Mouse (Mus musculus): Measurements from ENCODE around the gene Cacna1e. TPM values are rescaled to one million over a fixed set of nuclear protein-coding genes. Genes with fewer than 3 reads are reported as not detected.

Gene Cacna1e
- polyA plus RNA-seq, 1 experiment, result 51.9 TPM

- WGBS, result 88% methylated on average over 2 of the region's 2 CpGs
These were observed 408.6 kb downstream of the Cacna1e start for GRCm38 (mm10) chr1:154475706-154476105.

GRCm38 (mm10) chr1:154474156-154474555 is 410.1 kb downstream of the Cacna1e start:
- no peak overlapping the region for H3K4me3 ChIP-seq (replicated peaks; ENCODE audit: insufficient read depth, low read depth, low read length)
- no peak for DNase-seq
- no peaks in the 10 kb centered on the region for H3K27me3 ChIP-seq (ENCODE audit: control insufficient read depth, insufficient read depth, low read length)
- no peaks in the 10 kb centered on the region; the same call in 1 of the 2 replicates for H3K4me1 ChIP-seq (ENCODE audit: control insufficient read depth, insufficient read depth, low read length)
- no peak overlapping the region for H3K27ac ChIP-seq (ENCODE audit: insufficient read depth, low read length)
- WGBS, result 76% methylated on average over 4 of the region's 4 CpGs
- no peak for TF ChIP-seq POLR2A (IDR thresholded peaks at IDR 0.05; ENCODE audit: borderline replicate concordance, insufficient read depth, low read length)
- no peak for TF ChIP-seq CTCF (IDR thresholded peaks at IDR 0.05; ENCODE audit: borderline replicate concordance, insufficient read depth, low read depth, low read length)

More at GRCm38 (mm10) chr1:154475706-154476105, 408.6 kb downstream of the Cacna1e start:
- TF ChIP-seq POLR2A (IDR thresholded peaks at IDR 0.05; ENCODE audit: borderline replicate concordance, insufficient read depth, low read length) (no peak), CTCF (IDR thresholded peaks at IDR 0.05; ENCODE audit: borderline replicate concordance, insufficient read depth, low read depth, low read length) (no peak)
- no peaks in the 10 kb centered on the region for H3K27me3 ChIP-seq (ENCODE audit: control insufficient read depth, insufficient read depth, low read length)
- no peak overlapping the region for H3K4me3 ChIP-seq (replicated peaks; ENCODE audit: insufficient read depth, low read depth, low read length)
- no peak for DNase-seq
- no peak overlapping the region for H3K27ac ChIP-seq (ENCODE audit: insufficient read depth, low read length)
- no peaks in the 10 kb centered on the region; the same call in 1 of the 2 replicates for H3K4me1 ChIP-seq (ENCODE audit: control insufficient read depth, insufficient read depth, low read length)

DNA sequence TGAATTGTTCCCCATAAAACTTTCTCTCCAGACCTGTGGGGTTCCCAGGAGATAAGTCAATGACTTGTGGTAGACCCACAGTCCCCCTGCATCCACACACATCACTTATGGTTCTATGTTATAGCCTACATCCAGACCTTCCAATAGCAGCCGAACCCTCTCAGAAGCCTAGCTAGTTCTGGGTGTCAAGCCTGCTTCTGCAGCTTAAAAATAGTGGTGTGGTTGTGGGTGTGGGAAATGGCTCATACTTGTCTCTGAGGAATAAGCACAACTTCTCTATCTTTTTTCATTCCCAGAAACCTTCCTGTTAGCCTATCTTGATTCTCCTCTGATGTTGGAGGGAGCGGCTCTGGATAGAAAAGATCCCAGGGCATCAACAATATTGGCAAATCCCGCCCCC is 417.0 kb downstream of the Cacna1e start:
- no peak for DNase-seq
- no peak overlapping the region for H3K4me3 ChIP-seq (replicated peaks; ENCODE audit: insufficient read depth, low read depth, low read length)
- TF ChIP-seq POLR2A (IDR thresholded peaks at IDR 0.05; ENCODE audit: borderline replicate concordance, insufficient read depth, low read length) (no peak), CTCF (IDR thresholded peaks at IDR 0.05; ENCODE audit: borderline replicate concordance, insufficient read depth, low read depth, low read length) (no peak)
- H3K27ac ChIP-seq (ENCODE audit: insufficient read depth, low read length), result no peak overlapping the region
- no peaks in the 10 kb centered on the region for H3K27me3 ChIP-seq (ENCODE audit: control insufficient read depth, insufficient read depth, low read length)
- no peaks in the 10 kb centered on the region; the same call in 1 of the 2 replicates for H3K4me1 ChIP-seq (ENCODE audit: control insufficient read depth, insufficient read depth, low read length)
- 95% methylated on average over 3 of the region's 3 CpGs for WGBS

DNA sequence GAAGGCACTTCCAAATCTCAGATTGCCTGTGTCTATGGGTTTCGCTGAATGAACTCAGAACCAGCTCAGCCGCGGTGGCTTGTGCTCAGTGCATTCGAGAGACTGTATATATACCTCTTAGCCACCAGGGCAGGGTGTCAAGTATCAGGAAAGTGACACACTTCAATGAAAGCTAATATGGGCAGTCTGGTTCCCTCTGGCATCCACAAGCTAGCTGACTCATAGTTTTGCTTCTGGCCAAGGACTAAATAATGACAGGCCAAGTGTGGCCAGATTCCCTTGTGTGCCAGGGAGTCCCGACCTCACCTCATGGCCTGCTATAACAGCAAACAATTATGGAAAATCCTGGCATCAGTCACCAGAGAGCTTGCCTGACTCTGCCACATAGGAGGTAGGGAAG is 422.8 kb downstream of the Cacna1e start:
- WGBS, result 20% methylated on average over 5 of the region's 5 CpGs
- H3K4me1 ChIP-seq (ENCODE audit: control insufficient read depth, insufficient read depth, low read length), result peaks cover 4% of the 10 kb centered on the region; the same call in 1 of the 2 replicates
- TF ChIP-seq CTCF (IDR thresholded peaks at IDR 0.05; ENCODE audit: borderline replicate concordance, insufficient read depth, low read depth, low read length), result peak; percentile 15; the same call in 1 of the 2 replicates
- TF ChIP-seq POLR2A (IDR thresholded peaks at IDR 0.05; ENCODE audit: borderline replicate concordance, insufficient read depth, low read length), result no peak
- H3K4me3 ChIP-seq (replicated peaks; ENCODE audit: insufficient read depth, low read depth, low read length), result no peak overlapping the region
- H3K27ac ChIP-seq (ENCODE audit: insufficient read depth, low read length), result no peak overlapping the region
- H3K27me3 ChIP-seq (ENCODE audit: control insufficient read depth, insufficient read depth, low read length), result no peaks in the 10 kb centered on the region
- peak; percentile 57 to 86 for DNase-seq

- DNase-seq, result no peak
- 92% methylated on average over 7 of the region's 7 CpGs for WGBS
- Histone ChIP-seq H3K4me1 (ENCODE audit: control insufficient read depth, insufficient read depth, low read length) (peaks cover 4% of the 10 kb centered on the region; the same call in 1 of the 2 replicates), H3K27me3 (ENCODE audit: control insufficient read depth, insufficient read depth, low read length) (no peaks in the 10 kb centered on the region), H3K4me3 (replicated peaks; ENCODE audit: insufficient read depth, low read depth, low read length) (no peak overlapping the region), H3K27ac (ENCODE audit: insufficient read depth, low read length) (no peak overlapping the region)
- TF ChIP-seq CTCF (IDR thresholded peaks at IDR 0.05; ENCODE audit: borderline replicate concordance, insufficient read depth, low read depth, low read length), result no peak
- TF ChIP-seq POLR2A (IDR thresholded peaks at IDR 0.05; ENCODE audit: borderline replicate concordance, insufficient read depth, low read length), result no peak
These were observed 424.2 kb downstream of the Cacna1e start for GRCm38 (mm10) chr1:154460067-154460466.

- H3K27ac ChIP-seq (ENCODE audit: insufficient read depth, low read length), result no peak overlapping the region
- H3K27me3 ChIP-seq (ENCODE audit: control insufficient read depth, insufficient read depth, low read length), result no peaks in the 10 kb centered on the region
- TF ChIP-seq CTCF (IDR thresholded peaks at IDR 0.05; ENCODE audit: borderline replicate concordance, insufficient read depth, low read depth, low read length) (no peak), POLR2A (IDR thresholded peaks at IDR 0.05; ENCODE audit: borderline replicate concordance, insufficient read depth, low read length) (no peak)
- WGBS, result 84% methylated on average over 2 of the region's 2 CpGs
- no peak overlapping the region for H3K4me3 ChIP-seq (replicated peaks; ENCODE audit: insufficient read depth, low read depth, low read length)
- H3K4me1 ChIP-seq (ENCODE audit: control insufficient read depth, insufficient read depth, low read length), result peaks cover 4% of the 10 kb centered on the region; the same call in 1 of the 2 replicates
- no peak for DNase-seq
These were observed 425.7 kb downstream of the Cacna1e start for GRCm38 (mm10) chr1:154458601-154459000.

DNA sequence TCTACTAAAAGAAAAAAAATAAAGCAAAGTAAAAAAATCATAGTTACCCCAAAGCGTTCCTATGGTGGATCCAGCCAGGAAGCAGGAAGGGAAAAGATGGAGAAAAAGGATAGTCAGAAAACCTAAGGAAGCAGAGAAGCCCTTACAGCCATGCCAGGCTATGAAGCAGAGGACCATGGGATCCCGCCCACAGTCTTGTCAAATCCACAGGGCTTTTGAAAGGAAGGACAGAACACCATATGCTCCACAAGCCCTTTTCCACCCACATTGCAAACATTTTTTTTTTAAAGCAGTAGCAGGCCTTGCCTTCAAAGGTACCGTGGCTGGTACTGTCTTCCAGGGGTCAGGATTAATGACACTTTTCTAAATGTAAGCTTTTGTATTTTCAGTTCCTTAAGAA is 433.5 kb downstream of the Cacna1e start:
- TF ChIP-seq POLR2A (IDR thresholded peaks at IDR 0.05; ENCODE audit: borderline replicate concordance, insufficient read depth, low read length) (no peak), CTCF (IDR thresholded peaks at IDR 0.05; ENCODE audit: borderline replicate concordance, insufficient read depth, low read depth, low read length) (no peak)
- DNase-seq, result peak in 1 of 2 experiments; percentile 19

DNA sequence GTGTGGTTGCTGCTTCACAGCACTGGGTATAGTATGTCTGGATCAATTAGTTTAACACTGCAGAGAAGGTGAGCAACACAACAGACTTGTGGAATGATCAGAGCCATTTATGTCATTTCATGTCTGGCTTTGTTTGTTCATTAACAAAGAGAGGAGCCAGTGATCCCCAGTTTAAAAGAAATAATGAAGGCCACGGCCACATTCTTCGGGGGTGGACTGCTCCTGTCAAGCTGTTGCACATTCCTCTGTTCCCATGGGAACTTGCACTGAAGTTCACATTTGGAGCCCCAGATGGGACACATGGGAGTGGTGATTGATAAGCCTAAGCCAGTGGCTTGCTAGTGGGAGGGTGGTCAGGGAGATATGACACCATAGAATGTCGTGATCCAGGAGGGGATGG is 437.8 kb downstream of the Cacna1e start:
- TF ChIP-seq CTCF (IDR thresholded peaks at IDR 0.05; ENCODE audit: borderline replicate concordance, insufficient read depth, low read depth, low read length) (no peak), POLR2A (IDR thresholded peaks at IDR 0.05; ENCODE audit: borderline replicate concordance, insufficient read depth, low read length) (no peak)
- 48% methylated on average over 3 of the region's 3 CpGs for WGBS
- Histone ChIP-seq H3K4me1 (ENCODE audit: control insufficient read depth, insufficient read depth, low read length) (no peaks in the 10 kb centered on the region), H3K27me3 (ENCODE audit: control insufficient read depth, insufficient read depth, low read length) (no peaks in the 10 kb centered on the region), H3K4me3 (replicated peaks; ENCODE audit: insufficient read depth, low read depth, low read length) (no peak overlapping the region), H3K27ac (ENCODE audit: insufficient read depth, low read length) (no peak overlapping the region)
- no peak for DNase-seq

More for the DNA sequence above, 433.5 kb downstream of the Cacna1e start:
- Histone ChIP-seq H3K4me1 (ENCODE audit: control insufficient read depth, insufficient read depth, low read length) (no peaks in the 10 kb centered on the region), H3K4me3 (replicated peaks; ENCODE audit: insufficient read depth, low read depth, low read length) (no peak overlapping the region), H3K27ac (ENCODE audit: insufficient read depth, low read length) (no peak overlapping the region), H3K27me3 (ENCODE audit: control insufficient read depth, insufficient read depth, low read length) (no peaks in the 10 kb centered on the region)
- 58% methylated on average over 3 of the region's 3 CpGs for WGBS
